ENCODE assay signal across 8 mouse cellular contexts in genomic region chr17:57058891-57059485, GRCm38 (mm10). TPM values are rescaled to one million over a fixed set of nuclear protein-coding genes. Genes with fewer than 3 reads are reported as not detected.
DNase-seq lines count a peak whose midpoint lies in the region; ATAC-seq and TF ChIP-seq lines count a peak whose summit lies in the region.

Gene Crb3, plus strand, starts transcription at chr17:57059105.

- no peak within 1 kb of the TSS for H3K27ac ChIP-seq in bone marrow, adult 2 months (ENCODE audit: control insufficient read depth, insufficient read depth, low read depth, low read length, poor library complexity)
- H3K27ac ChIP-seq in forebrain, embryonic 16.5 days (ENCODE audit: low read length), result peak within 1 kb of the TSS; percentile 95
- H3K27ac ChIP-seq in hindbrain, embryonic 13.5 days, result peak within 1 kb of the TSS; percentile 85
- H3K27ac ChIP-seq in limb, embryonic 14.5 days (replicated peaks; ENCODE audit: low read depth, low read length), result no peak within 1 kb of the TSS
- H3K27ac ChIP-seq in midbrain, embryonic 16.5 days (ENCODE audit: low read length), result peak within 1 kb of the TSS; percentile 85

- H3K4me1 ChIP-seq in bone marrow, adult 2 months (ENCODE audit: control insufficient read depth, insufficient read depth, low read length), result peaks cover 3% of the 10 kb centered on the region; the same call in 1 of the 2 replicates
- peaks cover 21% of the 10 kb centered on the region for H3K4me1 ChIP-seq in forebrain, embryonic 16.5 days (replicated peaks; ENCODE audit: control insufficient read depth, insufficient read depth, low read length)
- peaks cover 25% of the 10 kb centered on the region for H3K4me1 ChIP-seq in hindbrain, embryonic 13.5 days (replicated peaks)
- 0 out of 2 replicates have a peak, but pooled peaks cover 10% of the 10 kb centered on the region for H3K4me1 ChIP-seq in limb, embryonic 14.5 days (ENCODE audit: control insufficient read depth, insufficient read depth, low read length)
- H3K4me1 ChIP-seq in midbrain, embryonic 16.5 days (ENCODE audit: control insufficient read depth, insufficient read depth, low read length), result peaks cover 25% of the 10 kb centered on the region

- peak within 1 kb of the TSS; percentile 72 for H3K4me2 ChIP-seq in forebrain, embryonic 16.5 days (ENCODE audit: low read length)
- peak within 1 kb of the TSS; percentile 66 for H3K4me2 ChIP-seq in hindbrain, embryonic 13.5 days
- peak within 1 kb of the TSS; percentile 83 for H3K4me2 ChIP-seq in limb, embryonic 14.5 days (replicated peaks; ENCODE audit: low read depth, low read length, severe bottlenecking)
- peak within 1 kb of the TSS; percentile 66 for H3K4me2 ChIP-seq in midbrain, embryonic 16.5 days (ENCODE audit: low read length)

- H3K4me3 ChIP-seq in bone marrow, adult 2 months (replicated peaks; ENCODE audit: control insufficient read depth, low read depth, low read length), result peak within 1 kb of the TSS; percentile 49
- peak within 1 kb of the TSS; percentile 86 for H3K4me3 ChIP-seq in forebrain, embryonic 16.5 days (replicated peaks; ENCODE audit: low read length)
- H3K4me3 ChIP-seq in hindbrain, embryonic 13.5 days, result peak within 1 kb of the TSS; percentile 84
- peak within 1 kb of the TSS; percentile 77 for H3K4me3 ChIP-seq in limb, embryonic 14.5 days (replicated peaks; ENCODE audit: low read length)
- H3K4me3 ChIP-seq in midbrain, embryonic 16.5 days (ENCODE audit: low read depth, low read length), result peak within 1 kb of the TSS; percentile 91

- TF ChIP-seq POLR2A in bone marrow, adult 2 months (IDR thresholded peaks at IDR 0.05; ENCODE audit: borderline replicate concordance, control insufficient read depth, low read depth, low read length), result peak; percentile 24; the same call in 1 of the 2 replicates
- no peak for TF ChIP-seq POLR2A in limb, embryonic 14.5 days (IDR thresholded peaks at IDR 0.05; ENCODE audit: borderline replicate concordance, extremely low read depth, insufficient read depth, insufficient read length)

- 9% methylated on average over 21 of the region's 22 CpGs for WGBS in bone marrow, adult 2 months
- WGBS in forebrain, embryonic 16.5 days, result under 1% methylated on average over 20 of the region's 22 CpGs
- WGBS in hindbrain, embryonic 13.5 days, result 1% methylated on average over 15 of the region's 22 CpGs
- WGBS in limb, embryonic 14.5 days, result 2% methylated on average over 3 of the region's 22 CpGs
- WGBS in midbrain, embryonic 16.5 days, result 0% methylated on average over 10 of the region's 22 CpGs

- H3K9me3 ChIP-seq in forebrain, embryonic 16.5 days (ENCODE audit: control insufficient read depth, low read length), result no peaks in the 10 kb centered on the region
- no peaks in the 10 kb centered on the region for H3K9me3 ChIP-seq in hindbrain, embryonic 13.5 days
- H3K9me3 ChIP-seq in limb, embryonic 14.5 days (ENCODE audit: control insufficient read depth, low read length), result no peaks in the 10 kb centered on the region
- no peaks in the 10 kb centered on the region for H3K9me3 ChIP-seq in midbrain, embryonic 16.5 days (replicated peaks; ENCODE audit: control insufficient read depth, low read length, poor library complexity, severe bottlenecking)

- no peak for TF ChIP-seq CTCF in bone marrow, adult 2 months (IDR thresholded peaks at IDR 0.05; ENCODE audit: control insufficient read depth, insufficient read depth, low read length)

- ATAC-seq in forebrain, embryonic 16.5 days, result no peak; the same call in 1 of the 2 replicates
- ATAC-seq in hindbrain, embryonic 13.5 days (ENCODE audit: low FRiP score), result peak; percentile 8
- no peak for ATAC-seq in limb, embryonic 14.5 days (ENCODE audit: low FRiP score, low read depth)
- ATAC-seq in midbrain, embryonic 16.5 days, result peak; percentile 2

- H3K36me3 ChIP-seq in forebrain, embryonic 16.5 days (ENCODE audit: control insufficient read depth, insufficient read depth), result 0 out of 2 replicates have a peak, but pooled peaks cover 3% of the 10 kb centered on the region
- peaks cover 30% of the 10 kb centered on the region for H3K36me3 ChIP-seq in hindbrain, embryonic 13.5 days
- no peaks in the 10 kb centered on the region for H3K36me3 ChIP-seq in limb, embryonic 14.5 days (ENCODE audit: control insufficient read depth, insufficient read depth, low read length)
- peaks cover 3% of the 10 kb centered on the region; the same call in 1 of the 2 replicates for H3K36me3 ChIP-seq in midbrain, embryonic 16.5 days (ENCODE audit: control insufficient read depth, insufficient read depth, low read length)

- peak within 1 kb of the TSS; percentile 85 for H3K9ac ChIP-seq in forebrain, embryonic 16.5 days (replicated peaks; ENCODE audit: low read depth, low read length)
- peak within 1 kb of the TSS; percentile 85 for H3K9ac ChIP-seq in hindbrain, embryonic 13.5 days
- H3K9ac ChIP-seq in limb, embryonic 14.5 days (ENCODE audit: low read depth, low read length, severe bottlenecking), result peak within 1 kb of the TSS; percentile 70
- H3K9ac ChIP-seq in midbrain, embryonic 16.5 days (ENCODE audit: low read depth, low read length), result peak within 1 kb of the TSS; percentile 87

- DNase-seq in embryo, embryonic 10.5 days (ENCODE audit: low spot score), result peak; percentile 15
- DNase-seq in embryo, embryonic 11 days, result no peak
- DNase-seq in limb, embryonic 14.5 days (ENCODE audit: low spot score), result no peak
- DNase-seq in spleen, adult 18-20 months, result no peak

- H3K27me3 ChIP-seq in forebrain, embryonic 16.5 days (replicated peaks; ENCODE audit: control insufficient read depth, insufficient read depth, low read length), result peaks cover 24% of the 10 kb centered on the region
- H3K27me3 ChIP-seq in hindbrain, embryonic 13.5 days, result peaks cover 30% of the 10 kb centered on the region
- peaks cover 27% of the 10 kb centered on the region for H3K27me3 ChIP-seq in limb, embryonic 14.5 days (ENCODE audit: control insufficient read depth, insufficient read depth, low read length)
- H3K27me3 ChIP-seq in midbrain, embryonic 16.5 days (ENCODE audit: control insufficient read depth, insufficient read depth, low read depth, low read length), result peaks cover 26% of the 10 kb centered on the region

RNA-seq across cellular contexts. Expression of gene Crb3, which starts in this region (rescaled TPM):
- polyA plus RNA-seq in bone marrow, adult 2 months (2011; ENCODE audit: insufficient read depth, insufficient read length, low replicate concordance, missing spikeins), result 2.4 TPM in 1 of 2 replicates, not detected in the other
- 1.5 and 2.1 TPM in 2 replicates for polyA plus RNA-seq in forebrain, embryonic 16.5 days (2015; fragmentation: Nextera tagmentation; extraction: Ambion mirVana)
- 2.9 TPM in 2 replicates for polyA plus RNA-seq in hindbrain, embryonic 13.5 days (2015; fragmentation: Nextera tagmentation; extraction: Ambion mirVana)
- polyA plus RNA-seq in limb, embryonic 14.5 days (2012; rRNA removed), result 5.5 and 6.6 TPM in 2 replicates
- 4.6 and 8.3 TPM in 2 replicates for polyA plus RNA-seq in limb, embryonic 14.5 days (2014; fragmentation: Nextera tagmentation; extraction: Ambion mirVana)
- polyA plus RNA-seq in midbrain, embryonic 16.5 days (2015; fragmentation: Nextera tagmentation; extraction: Ambion mirVana), result 2.1 and 3.3 TPM in 2 replicates

Comparison
In these comparisons a context has a peak if more than half of its experiments do, and no peak if none do; other contexts are left out.
1. H3K27ac ChIP-seq: peak in forebrain, embryonic 16.5 days (single experiment), hindbrain, embryonic 13.5 days (single experiment) and midbrain, embryonic 16.5 days (single experiment); none in bone marrow, adult 2 months (single experiment) and limb, embryonic 14.5 days (single experiment).
2. ATAC-seq: peak in hindbrain, embryonic 13.5 days (single experiment) and midbrain, embryonic 16.5 days (single experiment); none in forebrain, embryonic 16.5 days (single experiment) and limb, embryonic 14.5 days (single experiment).
3. Peak in every context shown above with its lines, with median percentiles within 50 percentile points of each other: H3K4me3 ChIP-seq, H3K4me2 ChIP-seq and H3K9ac ChIP-seq.